Mouse (Mus musculus) kidney, adult 2 months (tissue): ENCODE data around the gene Nhsl1. TPM values are rescaled to one million over a fixed set of nuclear protein-coding genes. Genes with fewer than 3 reads are reported as not detected.
A peak's percentile ranks its signal among the peaks of the same experiment; 100 is the strongest.

ENCODE experiments used
- DNase-seq: peaks from one replicate; pipeline ENCODE4 v3.0.0; 2021
- H3K27ac ChIP-seq: fragments of 200-500 bp; 2 replicates; pipeline ENCODE4 v1.5.1; 2012; ENCODE audit warnings: low read depth, low read length, control low read depth, inconsistent platforms; ENCODE audit not compliant: insufficient read depth
- H3K27me3 ChIP-seq: fragments of 200-500 bp; replicated peaks from 2 replicates; pipeline ENCODE4 v1.6.1; 2012; ENCODE audit warnings: mild to moderate bottlenecking, moderate library complexity, low read length, inconsistent platforms; ENCODE audit not compliant: control insufficient read depth, insufficient read depth
- H3K36me3 ChIP-seq: fragments of 200-500 bp; 2 replicates; pipeline ENCODE4 v1.6.1; 2012; ENCODE audit warnings: mild to moderate bottlenecking, moderate library complexity, low read length, inconsistent platforms; ENCODE audit not compliant: control insufficient read depth, insufficient read depth
- H3K4me1 ChIP-seq: fragments of 200-500 bp; 2 replicates; pipeline ENCODE4 v1.6.1; 2011; ENCODE audit warnings: low read length; ENCODE audit not compliant: control insufficient read depth, insufficient read depth
- H3K4me3 ChIP-seq: fragments of 200-500 bp; 2 replicates; pipeline ENCODE4 v1.5.1; 2011; ENCODE audit warnings: mild to moderate bottlenecking, low read depth, low read length, control low read depth; ENCODE audit not compliant: insufficient read depth
- CTCF ChIP-seq: fragments of 200-500 bp; conservative IDR thresholded peaks from 2 replicates; pipeline ENCODE4 v1.5.1; 2011; ENCODE audit warnings: low read depth, mild to moderate bottlenecking, control low read depth, low read length, moderate library complexity, mixed read lengths; ENCODE audit not compliant: insufficient read depth, insufficient read length
- POLR2A ChIP-seq: fragments of 200-500 bp; IDR thresholded peaks from one replicate; pipeline ENCODE4 v1.6.1; 2011; ENCODE audit warnings: low read depth, low read length, control low read depth
- WGBS: fragments of 180-500 bp; shearing (Covaris S2); methylation state at CpG from one replicate; pipeline ENCODE4 v1.1.7; 2018; 5-methylcytosine and 5-hydroxymethylcytosine counted together
- polyA plus RNA-seq: library from polyadenylated mRNA; depleted of rRNA; stranded (reverse); fragments of >200 nt; gene quantifications from 2 replicates; pipeline ENCODE4 v1.2.3, GENCODE M21; 2012

The Nhsl1 gene
- polyA plus RNA-seq, 1 experiment: 10.4 TPM

GRCm38 (mm10) chr10:18400089-18400644 is 81.4 kb downstream of the Nhsl1 start:
- Histone ChIP-seq H3K4me1 (peaks cover 8% of the 10 kb centered on the region), H3K27me3 (no peaks in the 10 kb centered on the region), H3K36me3 (no peaks in the 10 kb centered on the region), H3K4me3 (no peak overlapping the region), H3K27ac (no peak overlapping the region)
- TF ChIP-seq CTCF: no peak
- no peak for TF ChIP-seq POLR2A
- WGBS: 44% methylated on average over 7 of the region's 7 CpGs
- peak; percentile 67 for DNase-seq

- Histone ChIP-seq H3K27me3 (no peaks in the 10 kb centered on the region), H3K4me3 (no peak overlapping the region), H3K4me1 (peaks cover 8% of the 10 kb centered on the region), H3K36me3 (no peaks in the 10 kb centered on the region), H3K27ac (peak overlapping the region; percentile 25; the same call in 1 of the 2 replicates)
- no peak for TF ChIP-seq POLR2A
- no peak for TF ChIP-seq CTCF
- 46% methylated on average over 8 of the region's 8 CpGs for WGBS
- DNase-seq: peak; percentile 52
These were observed 82.2 kb downstream of the Nhsl1 start for GRCm38 (mm10) chr10:18400998-18401397.

- H3K4me3 ChIP-seq: no peak overlapping the region
- no peak overlapping the region for H3K27ac ChIP-seq
- DNase-seq: no peak
- 77% methylated on average over 2 of the region's 2 CpGs for whole genome bisulfite sequencing
- H3K27me3 ChIP-seq: no peaks in the 10 kb centered on the region
- H3K4me1 ChIP-seq: peaks cover 14% of the 10 kb centered on the region
- no peak for TF ChIP-seq POLR2A
- no peak for TF ChIP-seq CTCF
- no peaks in the 10 kb centered on the region for H3K36me3 ChIP-seq
These were observed 85.2 kb downstream of the Nhsl1 start for GRCm38 (mm10) chr10:18403992-18404391.

GRCm38 (mm10) chr10:18404679-18405078 is 85.9 kb downstream of the Nhsl1 start:
- Histone ChIP-seq H3K27me3 (no peaks in the 10 kb centered on the region), H3K4me3 (no peak overlapping the region), H3K36me3 (no peaks in the 10 kb centered on the region), H3K27ac (no peak overlapping the region), H3K4me1 (peaks cover 18% of the 10 kb centered on the region)
- 81% methylated on average over 5 of the region's 5 CpGs for WGBS
- no peak for DNase-seq
- TF ChIP-seq CTCF (no peak), POLR2A (no peak)

- WGBS: under 1% methylated on average over 21 of the region's 21 CpGs
- Histone ChIP-seq H3K4me1 (peaks cover 21% of the 10 kb centered on the region), H3K36me3 (no peaks in the 10 kb centered on the region), H3K27me3 (no peaks in the 10 kb centered on the region), H3K27ac (peak overlapping the region; percentile 78), H3K4me3 (peak overlapping the region; percentile 56)
- TF ChIP-seq POLR2A: no peak
- no peak for TF ChIP-seq CTCF
- DNase-seq: peak; percentile 96
These were observed 88.5 kb downstream of the Nhsl1 start for GRCm38 (mm10) chr10:18407062-18407830.

GRCm38 (mm10) chr10:18408128-18408527 is 89.3 kb downstream of the Nhsl1 start:
- H3K4me3 ChIP-seq: peak overlapping the region; percentile 7

GRCm38 (mm10) chr10:18408635-18409034 is 89.8 kb downstream of the Nhsl1 start:
- 43% methylated on average over 9 of the region's 9 CpGs for whole genome bisulfite sequencing
- peaks cover 21% of the 10 kb centered on the region for H3K4me1 ChIP-seq
- peak overlapping the region; percentile 54; the same call in 1 of the 2 replicates for H3K27ac ChIP-seq
- no peak for DNase-seq
- H3K36me3 ChIP-seq: no peaks in the 10 kb centered on the region
- no peaks in the 10 kb centered on the region for H3K27me3 ChIP-seq
- TF ChIP-seq POLR2A (no peak), CTCF (no peak)
- H3K4me3 ChIP-seq: peak overlapping the region; percentile 6; the same call in 1 of the 2 replicates

More at GRCm38 (mm10) chr10:18408128-18408527, 89.3 kb downstream of the Nhsl1 start:
- TF ChIP-seq POLR2A (no peak), CTCF (no peak)
- Histone ChIP-seq H3K27me3 (no peaks in the 10 kb centered on the region), H3K27ac (no peak overlapping the region), H3K4me1 (peaks cover 21% of the 10 kb centered on the region), H3K36me3 (no peaks in the 10 kb centered on the region)
- 16% methylated on average over 11 of the region's 11 CpGs for WGBS
- no peak for DNase-seq
